Mouse (Mus musculus) bone marrow, adult 2 months (tissue): ENCODE data around the gene Itgae.

ENCODE experiments used
- CTCF ChIP-seq: fragments of 200-500 bp; IDR thresholded peaks from 2 replicates; pipeline ENCODE4 v1.5.1; 2011; ENCODE audit warnings: low read length, control low read depth; ENCODE audit not compliant: control insufficient read depth, insufficient read depth
- POLR2A ChIP-seq: fragments of 200-500 bp; IDR thresholded peaks from 2 replicates; pipeline ENCODE4 v1.6.1; 2011; ENCODE audit warnings: low read depth, mild to moderate bottlenecking, control low read depth, low read length, borderline replicate concordance; ENCODE audit not compliant: control insufficient read depth

DNA sequence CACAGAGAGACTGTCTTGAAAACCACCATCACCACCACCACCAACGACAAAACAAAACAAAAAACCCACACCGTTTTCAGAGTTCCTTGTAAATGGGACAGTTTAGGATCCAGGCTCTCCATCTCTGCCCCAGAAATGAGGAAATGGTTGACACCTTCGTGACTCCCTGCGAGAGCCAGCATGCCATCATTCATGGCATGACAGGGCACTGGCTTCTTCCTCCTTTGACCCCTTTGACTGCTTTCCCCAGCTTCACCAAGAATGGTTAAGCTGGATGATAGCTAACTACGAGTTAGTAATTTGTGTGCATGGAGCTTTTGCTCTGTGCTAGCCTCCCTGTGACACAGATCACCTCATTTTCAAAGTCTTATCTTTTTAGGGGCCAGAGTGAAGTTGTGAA is 71.9 kb downstream of the Itgae start:
- TF ChIP-seq CTCF (no peak), POLR2A (no peak)
